Mouse (Mus musculus) heart, adult 2 months (tissue): ENCODE measurements around the gene Acsf3.

ENCODE experiments used
- CTCF ChIP-seq: fragments of 200-600 bp; IDR thresholded peaks from 2 replicates; pipeline ENCODE4 v1.8.1; 2022; ENCODE audit warnings: antibody characterized with exemption, mild to moderate bottlenecking, moderate library complexity
- EP300 ChIP-seq: fragments of 200-500 bp; IDR thresholded peaks from 2 replicates; pipeline ENCODE4 v1.6.1; 2011; ENCODE audit warnings: low read depth, low read length, control low read depth; ENCODE audit not compliant: insufficient read depth
- POLR2A ChIP-seq: fragments of 200-500 bp; IDR thresholded peaks from 2 replicates; pipeline ENCODE4 v1.6.1; 2011; ENCODE audit warnings: mild to moderate bottlenecking, low read depth, low read length, control low read depth; ENCODE audit not compliant: insufficient read depth

GRCm38 (mm10) chr8:122784756-122785155 lies 9.5 kb downstream of the Acsf3 start:
- TF ChIP-seq CTCF (no peak), EP300 (no peak), POLR2A (no peak)
